Mouse (Mus musculus) heart, embryonic 14.5 days (tissue): ENCODE data around the gene Mapkapk2. TPM values are rescaled to one million over a fixed set of nuclear protein-coding genes. Genes with fewer than 3 reads are reported as not detected.

Experiments used
- ATAC-seq: fragments of 200-750 bp; cut with Nextera tagmentation; 2 replicates; pipeline ENCODE4 v1.8.0; 2017; ENCODE audit warnings: low read depth, moderate TSS enrichment; ENCODE audit not compliant: insufficient number of reproducible peaks, insufficient read depth, low FRiP score
- H3K27ac ChIP-seq, 2 experiments: fragments of 200-500 bp in 1 of 2; fragments of 300-500 bp in 1 of 2; sonication (generic) in 1 of 2; replicated peaks in 1 of 2; 2 replicates each; pipeline ENCODE4 v1.5.1; 2012 to 2014; ENCODE audit warnings: low read depth in 2 of 2, low read length in 2 of 2, control low read depth in 1 of 2, mild to moderate bottlenecking in 1 of 2, mixed read lengths in 1 of 2; ENCODE audit not compliant: control insufficient read depth in 1 of 2, insufficient read depth in 1 of 2
- H3K27me3 ChIP-seq: fragments of 300-500 bp; sonication (generic); 2 replicates; pipeline ENCODE4 v1.6.1; 2014; ENCODE audit warnings: mild to moderate bottlenecking, low read length, control low read depth; ENCODE audit not compliant: control insufficient read depth, insufficient read depth
- H3K36me3 ChIP-seq: fragments of 300-500 bp; sonication (generic); 2 replicates; pipeline ENCODE4 v1.6.1; 2014; ENCODE audit warnings: mild to moderate bottlenecking, control low read depth, low read length, mixed read lengths; ENCODE audit not compliant: control insufficient read depth, insufficient read depth
- H3K4me1 ChIP-seq, 2 experiments: fragments of 200-500 bp in 1 of 2; fragments of 300-500 bp in 1 of 2; sonication (generic) in 1 of 2; 2 replicates each; pipeline ENCODE4 v1.6.1; 2012 to 2014; ENCODE audit warnings: low read length in 2 of 2, control low read depth in 1 of 2, mixed read lengths in 1 of 2; ENCODE audit not compliant: control insufficient read depth in 2 of 2, insufficient read depth in 2 of 2
- H3K4me2 ChIP-seq: fragments of 300-500 bp; sonication (generic); 2 replicates; pipeline ENCODE4 v1.6.1; 2014; ENCODE audit warnings: mild to moderate bottlenecking, low read length
- H3K4me3 ChIP-seq, 2 experiments: fragments of 200-500 bp in 1 of 2; fragments of 300-500 bp in 1 of 2; sonication (generic) in 1 of 2; 2 replicates each; pipeline ENCODE4 v1.5.1; 2012 to 2014; ENCODE audit warnings: low read length in 2 of 2, mild to moderate bottlenecking in 2 of 2, control low read depth in 1 of 2, low read depth in 1 of 2, moderate library complexity in 1 of 2; ENCODE audit not compliant: control insufficient read depth in 1 of 2, insufficient read depth in 1 of 2
- H3K9ac ChIP-seq: fragments of 300-500 bp; sonication (generic); 2 replicates; pipeline ENCODE4 v1.6.1; 2014; ENCODE audit warnings: mild to moderate bottlenecking, low read length
- H3K9me3 ChIP-seq: fragments of 300-500 bp; sonication (generic); 2 replicates; pipeline ENCODE4 v1.6.1; 2016; ENCODE audit warnings: low read length, control low read depth; ENCODE audit not compliant: control insufficient read depth
- WGBS: fragments of 180-500 bp; shearing (Covaris S2); extraction: QIAGEN DNeasy Blood & Tissue Kit; methylation state at CpG from one replicate; pipeline ENCODE4 v1.1.7; 2014; 5-methylcytosine and 5-hydroxymethylcytosine counted together
- polyA plus RNA-seq: library from polyadenylated mRNA; unstranded; fragments of >200 nt; fragmentation: Nextera tagmentation; extraction: Ambion mirVana; gene quantifications from 2 replicates; pipeline ENCODE4 v1.2.1, GENCODE M21; 2014

Mapkapk2 gene
- polyA plus RNA-seq, 1 experiment from 2014 or later = 96.1 TPM

GRCm38 (mm10) chr1:131042263-131042662 is 55.4 kb downstream of the Mapkapk2 start:
- Histone ChIP-seq H3K4me2 (no peak overlapping the region), H3K4me3 (no peak overlapping the region), H3K27ac (no peak overlapping the region), H3K36me3 (no peaks in the 10 kb centered on the region), H3K9me3 (no peaks in the 10 kb centered on the region), H3K9ac (no peak overlapping the region), H3K27me3 (no peaks in the 10 kb centered on the region), H3K4me1 (peaks cover 10 to 14% of the 10 kb centered on the region in 2 experiments)
- no peak for ATAC-seq
- 48% methylated on average over 2 of the region's 2 CpGs for WGBS

DNA sequence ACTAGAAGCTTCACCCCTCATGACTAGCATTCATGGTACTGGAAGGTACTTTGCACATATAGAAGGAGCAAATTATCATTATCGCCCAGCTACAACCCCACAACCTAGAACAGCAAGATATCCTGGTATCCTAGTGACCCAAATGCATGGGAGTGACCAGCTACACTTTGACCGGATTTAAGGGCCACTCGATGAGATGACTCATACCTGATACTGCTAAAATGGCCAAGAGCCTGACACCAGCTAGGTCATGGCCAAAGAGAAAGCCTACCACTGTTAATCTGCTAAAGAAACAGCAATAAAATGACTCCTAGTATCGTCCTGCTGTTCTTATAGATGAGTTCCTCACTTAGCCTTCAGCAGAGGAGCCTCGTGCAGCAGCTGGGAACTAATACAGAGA is 58.1 kb downstream of the Mapkapk2 start:
- Histone ChIP-seq H3K4me1 (peaks cover 4 to 5% of the 10 kb centered on the region in 2 experiments; a peak in 3 of 4 replicates), H3K9ac (no peak overlapping the region), H3K9me3 (no peaks in the 10 kb centered on the region), H3K4me3 (no peak overlapping the region), H3K27ac (no peak overlapping the region), H3K27me3 (no peaks in the 10 kb centered on the region), H3K36me3 (no peaks in the 10 kb centered on the region), H3K4me2 (no peak overlapping the region)
- WGBS = 79% methylated on average over 5 of the region's 5 CpGs
- no peak for ATAC-seq

DNA sequence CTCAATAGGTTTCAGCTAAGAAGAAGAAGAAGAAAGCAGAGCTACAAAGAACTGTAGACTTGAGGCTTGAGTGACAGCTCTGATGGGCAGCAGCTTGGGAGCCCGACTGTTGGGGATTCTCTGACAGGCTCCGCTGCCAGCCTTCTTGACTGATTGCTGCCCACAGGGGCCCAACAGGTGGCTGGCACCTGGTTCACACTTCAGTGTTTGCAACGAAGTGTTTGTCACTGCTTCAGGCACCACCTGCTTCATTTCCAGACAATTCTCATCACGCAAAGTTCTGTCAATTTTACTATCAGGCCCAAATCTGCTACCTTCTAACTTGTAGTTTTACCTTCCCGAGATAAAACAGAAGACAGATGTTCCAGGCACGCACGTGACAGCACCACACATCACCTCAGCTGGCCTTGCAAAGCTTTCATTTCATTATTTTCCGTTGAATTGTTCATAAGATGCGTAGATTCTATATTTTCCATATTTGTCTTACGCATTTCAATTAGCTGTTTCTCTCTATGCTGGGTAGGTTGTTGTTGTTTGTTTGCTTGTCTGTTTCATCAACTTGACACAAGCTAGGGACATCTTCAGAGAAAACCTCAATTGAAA is 59.1 kb downstream of the Mapkapk2 start:
- H3K9ac ChIP-seq = no peak overlapping the region
- H3K4me1 ChIP-seq = peaks cover 4 to 5% of the 10 kb centered on the region in 2 experiments; a peak in 3 of 4 replicates
- H3K9me3 ChIP-seq = no peaks in the 10 kb centered on the region
- H3K27me3 ChIP-seq = no peaks in the 10 kb centered on the region
- no peaks in the 10 kb centered on the region for H3K36me3 ChIP-seq
- ATAC-seq = no peak
- no peak overlapping the region for H3K27ac ChIP-seq
- H3K4me2 ChIP-seq = no peak overlapping the region
- WGBS = 84% methylated on average over 10 of the region's 10 CpGs
- no peak overlapping the region for H3K4me3 ChIP-seq

DNA sequence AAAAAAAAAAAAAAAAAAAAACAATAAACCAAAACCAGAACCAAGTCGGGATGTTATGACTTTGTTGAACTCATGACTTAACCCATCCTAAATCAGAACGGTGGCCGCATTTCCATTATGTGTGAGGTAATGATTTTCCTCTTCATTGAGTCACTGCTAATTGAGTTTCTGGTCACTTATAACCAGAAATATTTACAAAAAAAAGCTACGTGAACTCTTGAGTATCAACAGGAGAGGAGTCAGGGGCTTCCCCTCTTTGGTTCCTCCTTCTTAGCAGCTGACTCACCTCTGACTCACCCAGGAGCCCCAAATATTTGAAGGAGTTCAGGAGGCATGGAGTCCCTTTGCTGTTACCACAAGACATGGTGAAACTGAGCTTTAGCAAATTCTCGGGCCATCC is 59.6 kb downstream of the Mapkapk2 start:
- Histone ChIP-seq H3K27me3 (no peaks in the 10 kb centered on the region), H3K4me3 (no peak overlapping the region), H3K36me3 (no peaks in the 10 kb centered on the region), H3K4me1 (peaks cover 4 to 5% of the 10 kb centered on the region in 2 experiments; a peak in 3 of 4 replicates), H3K9ac (no peak overlapping the region), H3K27ac (no peak overlapping the region), H3K9me3 (no peaks in the 10 kb centered on the region), H3K4me2 (no peak overlapping the region)
- ATAC-seq = no peak
- 88% methylated on average over 5 of the region's 5 CpGs for WGBS

- no peak for ATAC-seq
- WGBS = 49% methylated on average over 3 of the region's 3 CpGs
These were observed 66.4 kb downstream of the Mapkapk2 start for GRCm38 (mm10) chr1:131031267-131031666.

GRCm38 (mm10) chr1:131030261-131030660 is 67.4 kb downstream of the Mapkapk2 start:
- Histone ChIP-seq H3K9ac (no peak overlapping the region), H3K27me3 (no peaks in the 10 kb centered on the region), H3K4me2 (no peak overlapping the region), H3K36me3 (no peaks in the 10 kb centered on the region), H3K4me1 (0 out of 4 replicates have a peak, but pooled peaks cover 0 to 3% of the 10 kb centered on the region in 2 experiments), H3K4me3 (no peak overlapping the region), H3K27ac (no peak overlapping the region), H3K9me3 (no peaks in the 10 kb centered on the region)
- 34% methylated on average over 7 of the region's 7 CpGs for WGBS
- ATAC-seq = no peak; the same call in 1 of the 2 replicates

More at GRCm38 (mm10) chr1:131031267-131031666, 66.4 kb downstream of the Mapkapk2 start:
- Histone ChIP-seq H3K9me3 (no peaks in the 10 kb centered on the region), H3K4me1 (0 out of 4 replicates have a peak, but pooled peaks cover 0 to 3% of the 10 kb centered on the region in 2 experiments), H3K27me3 (no peaks in the 10 kb centered on the region), H3K4me2 (no peak overlapping the region), H3K36me3 (no peaks in the 10 kb centered on the region), H3K4me3 (no peak overlapping the region), H3K9ac (no peak overlapping the region), H3K27ac (no peak overlapping the region)

- no peak overlapping the region for H3K4me3 ChIP-seq
- H3K27ac ChIP-seq = no peak overlapping the region
- H3K36me3 ChIP-seq = no peaks in the 10 kb centered on the region
- H3K9me3 ChIP-seq = no peaks in the 10 kb centered on the region
- 75% methylated on average over 3 of the region's 3 CpGs for WGBS
- no peak overlapping the region for H3K4me2 ChIP-seq
- ATAC-seq = no peak
- H3K9ac ChIP-seq = no peak overlapping the region
- no peaks in the 10 kb centered on the region for H3K27me3 ChIP-seq
- 0 out of 4 replicates have a peak, but pooled peaks cover 0 to 3% of the 10 kb centered on the region in 2 experiments for H3K4me1 ChIP-seq
These were observed 68.4 kb downstream of the Mapkapk2 start for GRCm38 (mm10) chr1:131029215-131029614.

GRCm38 (mm10) chr1:131025843-131026190 is 71.8 kb downstream of the Mapkapk2 start:
- no peak overlapping the region for H3K4me2 ChIP-seq

More at GRCm38 (mm10) chr1:131025843-131026190, 71.8 kb downstream of the Mapkapk2 start:
- Histone ChIP-seq H3K36me3 (no peaks in the 10 kb centered on the region), H3K9me3 (no peaks in the 10 kb centered on the region), H3K27me3 (no peaks in the 10 kb centered on the region), H3K4me1 (peaks cover 0 to 3% of the 10 kb centered on the region in 2 experiments; a peak in 1 of 4 replicates), H3K4me3 (no peak overlapping the region), H3K27ac (no peak overlapping the region), H3K9ac (no peak overlapping the region)
- 54% methylated on average over 4 of the region's 4 CpGs for WGBS
- ATAC-seq = no peak
